Mouse (Mus musculus): ENCODE results near the gene Gm10181. TPM values are rescaled to one million over a fixed set of nuclear protein-coding genes. Genes with fewer than 3 reads are reported as not detected.
"Not testable (repeated sequence)": the region's sequence is repeated elsewhere in the genome, so short reads cannot be mapped to it uniquely, and the experiment has no call there.

Gm10181 gene
- polyA plus RNA-seq, 1 experiment from 2014 or later = not detected

- no peaks in the 10 kb centered on the region for H3K9me3 ChIP-seq (ENCODE audit: control insufficient read depth, low read length)
- H3K4me2 ChIP-seq (ENCODE audit: low read length) = no peak overlapping the region
- no peak overlapping the region for H3K4me3 ChIP-seq (ENCODE audit: low read length)
- no peak overlapping the region for H3K27ac ChIP-seq (ENCODE audit: low read depth, low read length)
- 94% methylated on average over 1 of the region's 1 CpGs for WGBS
- no peak for ATAC-seq
- no peaks in the 10 kb centered on the region for H3K36me3 ChIP-seq (ENCODE audit: control insufficient read depth, insufficient read depth, low read length)
- no peaks in the 10 kb centered on the region for H3K4me1 ChIP-seq (ENCODE audit: control insufficient read depth, insufficient read depth, low read depth, low read length)
- no peak overlapping the region for H3K9ac ChIP-seq (ENCODE audit: low read depth, low read length)
- no peaks in the 10 kb centered on the region for H3K27me3 ChIP-seq (replicated peaks; ENCODE audit: control insufficient read depth, insufficient read depth, low read length)
Observed at GRCm38 (mm10) chr9:25072666-25073065, 16.6 kb upstream of the Gm10181 start.

GRCm38 (mm10) chr9:25075977-25076376 is 13.2 kb upstream of the Gm10181 start:
- 68% methylated on average over 3 of the region's 3 CpGs for WGBS
- H3K4me2 ChIP-seq (ENCODE audit: low read length) = no peak overlapping the region
- H3K27ac ChIP-seq (ENCODE audit: low read depth, low read length) = no peak overlapping the region
- no peak overlapping the region for H3K4me3 ChIP-seq (ENCODE audit: low read length)
- no peaks in the 10 kb centered on the region for H3K27me3 ChIP-seq (replicated peaks; ENCODE audit: control insufficient read depth, insufficient read depth, low read length)
- no peaks in the 10 kb centered on the region for H3K9me3 ChIP-seq (ENCODE audit: control insufficient read depth, low read length)
- H3K9ac ChIP-seq (ENCODE audit: low read depth, low read length) = no peak overlapping the region
- H3K36me3 ChIP-seq (ENCODE audit: control insufficient read depth, insufficient read depth, low read length) = no peaks in the 10 kb centered on the region
- no peak for ATAC-seq
- no peaks in the 10 kb centered on the region for H3K4me1 ChIP-seq (ENCODE audit: control insufficient read depth, insufficient read depth, low read depth, low read length)

GRCm38 (mm10) chr9:25076505-25076904 is 12.7 kb upstream of the Gm10181 start:
- WGBS = 81% methylated on average over 1 of the region's 1 CpGs
- Histone ChIP-seq H3K27ac (ENCODE audit: low read depth, low read length) (no peak overlapping the region), H3K4me1 (ENCODE audit: control insufficient read depth, insufficient read depth, low read depth, low read length) (no peaks in the 10 kb centered on the region), H3K36me3 (ENCODE audit: control insufficient read depth, insufficient read depth, low read length) (no peaks in the 10 kb centered on the region), H3K27me3 (replicated peaks; ENCODE audit: control insufficient read depth, insufficient read depth, low read length) (no peaks in the 10 kb centered on the region), H3K9ac (ENCODE audit: low read depth, low read length) (no peak overlapping the region), H3K9me3 (ENCODE audit: control insufficient read depth, low read length) (no peaks in the 10 kb centered on the region), H3K4me2 (ENCODE audit: low read length) (no peak overlapping the region), H3K4me3 (ENCODE audit: low read length) (no peak overlapping the region)
- no peak for ATAC-seq

GRCm38 (mm10) chr9:25090853-25091252 is 1.6 kb downstream of the Gm10181 start:
- no peaks in the 10 kb centered on the region for H3K36me3 ChIP-seq (ENCODE audit: control insufficient read depth, insufficient read depth, low read length)
- no peak overlapping the region for H3K4me3 ChIP-seq (ENCODE audit: low read length)
- ATAC-seq = no peak
- WGBS = 58% methylated on average over 1 of the region's 1 CpGs
- H3K27me3 ChIP-seq (replicated peaks; ENCODE audit: control insufficient read depth, insufficient read depth, low read length) = no peaks in the 10 kb centered on the region
- no peak overlapping the region for H3K27ac ChIP-seq (ENCODE audit: low read depth, low read length)
- no peak overlapping the region for H3K4me2 ChIP-seq (ENCODE audit: low read length)
- H3K9ac ChIP-seq (ENCODE audit: low read depth, low read length) = no peak overlapping the region
- no peaks in the 10 kb centered on the region for H3K4me1 ChIP-seq (ENCODE audit: control insufficient read depth, insufficient read depth, low read depth, low read length)
- no peaks in the 10 kb centered on the region for H3K9me3 ChIP-seq (ENCODE audit: control insufficient read depth, low read length)

- no peak overlapping the region for H3K4me2 ChIP-seq (ENCODE audit: low read length)
- no peak for ATAC-seq
- no peak overlapping the region for H3K4me3 ChIP-seq (ENCODE audit: low read length)
- H3K9ac ChIP-seq (ENCODE audit: low read depth, low read length) = no peak overlapping the region
- H3K27ac ChIP-seq (ENCODE audit: low read depth, low read length) = no peak overlapping the region
- 88% methylated on average over 1 of the region's 1 CpGs for WGBS
- H3K36me3 ChIP-seq (ENCODE audit: control insufficient read depth, insufficient read depth, low read length) = 0 out of 2 replicates have a peak, but pooled peaks cover 13% of the 10 kb centered on the region
- no peaks in the 10 kb centered on the region for H3K4me1 ChIP-seq (ENCODE audit: control insufficient read depth, insufficient read depth, low read depth, low read length)
- H3K27me3 ChIP-seq (replicated peaks; ENCODE audit: control insufficient read depth, insufficient read depth, low read length) = no peaks in the 10 kb centered on the region
- peaks cover 6% of the 10 kb centered on the region for H3K9me3 ChIP-seq (ENCODE audit: control insufficient read depth, low read length)
Observed at GRCm38 (mm10) chr9:25102881-25103280, 13.7 kb downstream of the Gm10181 start.

- H3K4me3 ChIP-seq (ENCODE audit: low read length) = no peak overlapping the region
- ATAC-seq = 0 out of 2 replicates have a peak, but pooled peaks have one; percentile 52
- H3K4me2 ChIP-seq (ENCODE audit: low read length) = no peak overlapping the region
- H3K27me3 ChIP-seq (replicated peaks; ENCODE audit: control insufficient read depth, insufficient read depth, low read length) = no peaks in the 10 kb centered on the region
- no peak overlapping the region for H3K9ac ChIP-seq (ENCODE audit: low read depth, low read length)
- H3K36me3 ChIP-seq (ENCODE audit: control insufficient read depth, insufficient read depth, low read length) = peaks cover 18% of the 10 kb centered on the region
- H3K9me3 ChIP-seq (ENCODE audit: control insufficient read depth, low read length) = peaks cover 6% of the 10 kb centered on the region
- no peaks in the 10 kb centered on the region for H3K4me1 ChIP-seq (ENCODE audit: control insufficient read depth, insufficient read depth, low read depth, low read length)
- H3K27ac ChIP-seq (ENCODE audit: low read depth, low read length) = no peak overlapping the region
Observed at GRCm38 (mm10) chr9:25104638-25105037, 15.4 kb downstream of the Gm10181 start.

- not testable (repeated sequence) for H3K27ac ChIP-seq (ENCODE audit: low read depth, low read length); H3K4me3 ChIP-seq (ENCODE audit: low read length); H3K4me2 ChIP-seq (ENCODE audit: low read length); ATAC-seq; H3K9ac ChIP-seq (ENCODE audit: low read depth, low read length); H3K9me3 ChIP-seq (ENCODE audit: control insufficient read depth, low read length); H3K4me1 ChIP-seq (ENCODE audit: control insufficient read depth, insufficient read depth, low read depth, low read length); H3K27me3 ChIP-seq (replicated peaks; ENCODE audit: control insufficient read depth, insufficient read depth, low read length)
- H3K36me3 ChIP-seq (ENCODE audit: control insufficient read depth, insufficient read depth, low read length) = peaks cover 16% of the 10 kb centered on the region
- 100% methylated on average over 1 of the region's 1 CpGs for WGBS
Observed at GRCm38 (mm10) chr9:25123590-25123989, 34.4 kb downstream of the Gm10181 start.

- Histone ChIP-seq H3K36me3 (ENCODE audit: control insufficient read depth, insufficient read depth, low read length) (peaks cover 16% of the 10 kb centered on the region), H3K27me3 (replicated peaks; ENCODE audit: control insufficient read depth, insufficient read depth, low read length) (no peaks in the 10 kb centered on the region), H3K4me2 (ENCODE audit: low read length) (no peak overlapping the region), H3K27ac (ENCODE audit: low read depth, low read length) (no peak overlapping the region), H3K9me3 (ENCODE audit: control insufficient read depth, low read length) (no peaks in the 10 kb centered on the region), H3K4me1 (ENCODE audit: control insufficient read depth, insufficient read depth, low read depth, low read length) (no peaks in the 10 kb centered on the region), H3K4me3 (ENCODE audit: low read length) (no peak overlapping the region), H3K9ac (ENCODE audit: low read depth, low read length) (no peak overlapping the region)
- no peak for ATAC-seq
- 93% methylated on average over 2 of the region's 2 CpGs for WGBS
Observed at GRCm38 (mm10) chr9:25124048-25124447, 34.8 kb downstream of the Gm10181 start.

GRCm38 (mm10) chr9:25132253-25132652 is 43.0 kb downstream of the Gm10181 start:
- Histone ChIP-seq H3K9ac (ENCODE audit: low read depth, low read length) (no peak overlapping the region), H3K4me1 (ENCODE audit: control insufficient read depth, insufficient read depth, low read depth, low read length) (no peaks in the 10 kb centered on the region), H3K27ac (ENCODE audit: low read depth, low read length) (no peak overlapping the region), H3K9me3 (ENCODE audit: control insufficient read depth, low read length) (no peaks in the 10 kb centered on the region), H3K27me3 (replicated peaks; ENCODE audit: control insufficient read depth, insufficient read depth, low read length) (no peaks in the 10 kb centered on the region), H3K4me2 (ENCODE audit: low read length) (no peak overlapping the region), H3K36me3 (ENCODE audit: control insufficient read depth, insufficient read depth, low read length) (peaks cover 5% of the 10 kb centered on the region; the same call in 1 of the 2 replicates), H3K4me3 (ENCODE audit: low read length) (no peak overlapping the region)
- ATAC-seq = no peak

- Histone ChIP-seq H3K9me3 (ENCODE audit: control insufficient read depth, low read length) (no peaks in the 10 kb centered on the region), H3K4me3 (ENCODE audit: low read length) (no peak overlapping the region), H3K27ac (ENCODE audit: low read depth, low read length) (no peak overlapping the region), H3K9ac (ENCODE audit: low read depth, low read length) (no peak overlapping the region), H3K4me1 (ENCODE audit: control insufficient read depth, insufficient read depth, low read depth, low read length) (no peaks in the 10 kb centered on the region), H3K36me3 (ENCODE audit: control insufficient read depth, insufficient read depth, low read length) (peaks cover 5% of the 10 kb centered on the region; the same call in 1 of the 2 replicates), H3K4me2 (ENCODE audit: low read length) (no peak overlapping the region), H3K27me3 (replicated peaks; ENCODE audit: control insufficient read depth, insufficient read depth, low read length) (no peaks in the 10 kb centered on the region)
- WGBS = 79% methylated on average over 4 of the region's 4 CpGs
- ATAC-seq = no peak
Observed at GRCm38 (mm10) chr9:25132920-25133319, 43.7 kb downstream of the Gm10181 start.
